Mouse (Mus musculus): ENCODE data around the gene Ubac2.
A peak's percentile ranks its signal among the peaks of the same experiment; 100 is the strongest.
"Not testable (repeated sequence)": the region's sequence is repeated elsewhere in the genome, so short reads cannot be mapped to it uniquely, and the experiment has no call there.

Ubac2 gene

GRCm38 (mm10) chr14:121878176-121878858 lies at the start of gene Ubac2:
Gene Ubac2, plus strand, starts transcription at chr14:121878620.
- DNase-seq: peak; percentile 98

- DNase-seq: no peak
These were observed 48.5 kb upstream of the Ubac2 start for GRCm38 (mm10) chr14:121829816-121830442.

GRCm38 (mm10) chr14:121833001-121833520 lies 45.4 kb upstream of the Ubac2 start:
- no peak for DNase-seq

- DNase-seq: no peak
These were observed 40.3 kb upstream of the Ubac2 start for GRCm38 (mm10) chr14:121838161-121838560.

GRCm38 (mm10) chr14:121840217-121840616 lies 38.2 kb upstream of the Ubac2 start:
- no peak for DNase-seq

- no peak for DNase-seq
These were observed 33.9 kb upstream of the Ubac2 start for GRCm38 (mm10) chr14:121844486-121844885.

GRCm38 (mm10) chr14:121851231-121851630 lies 27.2 kb upstream of the Ubac2 start:
- DNase-seq: no peak

GRCm38 (mm10) chr14:121852531-121852930 lies 25.9 kb upstream of the Ubac2 start:
- DNase-seq: no peak

GRCm38 (mm10) chr14:121865162-121865561 lies 13.3 kb upstream of the Ubac2 start:
- DNase-seq: peak; percentile 77 to 92

GRCm38 (mm10) chr14:121866574-121866973 lies 11.8 kb upstream of the Ubac2 start:
- DNase-seq: no peak

GRCm38 (mm10) chr14:121869111-121869510 lies 9.3 kb upstream of the Ubac2 start:
- DNase-seq: no peak

- DNase-seq: no peak
These were observed 5.7 kb upstream of the Ubac2 start for GRCm38 (mm10) chr14:121872760-121873159.

- no peak for DNase-seq
These were observed 5.2 kb upstream of the Ubac2 start for GRCm38 (mm10) chr14:121873172-121873571.

GRCm38 (mm10) chr14:121873646-121874045 lies 4.8 kb upstream of the Ubac2 start:
- DNase-seq: no peak

- DNase-seq: not testable (repeated sequence)
These were observed 2.2 kb upstream of the Ubac2 start for GRCm38 (mm10) chr14:121876190-121876589.

GRCm38 (mm10) chr14:121876860-121877259 lies 1.6 kb upstream of the Ubac2 start:
- no peak for DNase-seq

GRCm38 (mm10) chr14:121877640-121878039 lies 780 bp upstream of the Ubac2 start:
- DNase-seq: no peak

- DNase-seq: no peak
These were observed 413 bp downstream of the Ubac2 start for GRCm38 (mm10) chr14:121878859-121879206.

- DNase-seq: no peak
These were observed 933 bp downstream of the Ubac2 start for GRCm38 (mm10) chr14:121879266-121879840.

- DNase-seq: no peak
These were observed 2.8 kb downstream of the Ubac2 start for GRCm38 (mm10) chr14:121881211-121881610.

- peak; percentile 68 to 71 for DNase-seq
These were observed 5.9 kb downstream of the Ubac2 start for GRCm38 (mm10) chr14:121884150-121884797.

GRCm38 (mm10) chr14:121893747-121894146 lies 15.3 kb downstream of the Ubac2 start:
- peak in 1 of 2 experiments; percentile 43 for DNase-seq

- DNase-seq: no peak
These were observed 16.2 kb downstream of the Ubac2 start for GRCm38 (mm10) chr14:121894511-121895135.
